Mouse (Mus musculus) heart, postnatal 0 days (tissue): ENCODE measurements around the gene Rabac1. TPM values are rescaled to one million over a fixed set of nuclear protein-coding genes. Genes with fewer than 3 reads are reported as not detected.

Experiments used
- ATAC-seq: fragments of 200-750 bp; cut with Nextera tagmentation; 2 replicates; pipeline ENCODE4 v1.8.0; 2017; ENCODE audit warnings: low read depth, moderate number of reproducible peaks, moderate library complexity; ENCODE audit not compliant: insufficient read depth
- DNase-seq: peaks from one replicate; pipeline ENCODE4 v3.0.0-alpha.2; 2016; ENCODE audit warnings: low spot score
- H3K27ac ChIP-seq: fragments of 300-500 bp; sonication (generic); 2 replicates; pipeline ENCODE4 v1.5.1; 2014; ENCODE audit warnings: low read depth, mild to moderate bottlenecking
- H3K27me3 ChIP-seq: fragments of 300-500 bp; sonication (generic); 2 replicates; pipeline ENCODE4 v1.6.1; 2014; ENCODE audit warnings: low read length, mixed read lengths; ENCODE audit not compliant: control insufficient read depth, insufficient read depth
- H3K36me3 ChIP-seq: fragments of 300-500 bp; sonication (generic); replicated peaks from 2 replicates; pipeline ENCODE4 v1.6.1; 2014; ENCODE audit warnings: low read length, mixed read lengths; ENCODE audit not compliant: control insufficient read depth, insufficient read depth
- H3K4me1 ChIP-seq: fragments of 300-500 bp; sonication (generic); 2 replicates; pipeline ENCODE4 v1.6.1; 2014; ENCODE audit warnings: antibody characterized with exemption; ENCODE audit not compliant: control insufficient read depth, insufficient read depth
- H3K4me2 ChIP-seq: fragments of 300-500 bp; sonication (generic); 2 replicates; pipeline ENCODE4 v1.6.1; 2014; ENCODE audit warnings: low read depth, mild to moderate bottlenecking, low read length, moderate library complexity
- H3K4me3 ChIP-seq: fragments of 300-500 bp; sonication (generic); 2 replicates; pipeline ENCODE4 v1.5.1; 2014; ENCODE audit warnings: low read depth, low read length
- H3K9ac ChIP-seq: fragments of 300-500 bp; sonication (generic); replicated peaks from 2 replicates; pipeline ENCODE4 v1.6.1; 2014; ENCODE audit warnings: low read depth, low read length, mixed read lengths
- H3K9me3 ChIP-seq: fragments of 300-500 bp; sonication (generic); replicated peaks from 2 replicates; pipeline ENCODE4 v1.6.1; 2016; ENCODE audit warnings: low read length; ENCODE audit not compliant: control insufficient read depth
- CTCF ChIP-seq: IDR thresholded peaks from 2 replicates; pipeline ENCODE4 v1.5.1; 2016; ENCODE audit warnings: antibody characterized with exemption, control low read depth, low read depth
- EP300 ChIP-seq: IDR thresholded peaks from 2 replicates; pipeline ENCODE4 v1.6.1; 2016; ENCODE audit warnings: antibody characterized with exemption, low read depth
- WGBS: fragments of 180-500 bp; shearing (Covaris S2); extraction: QIAGEN DNeasy Blood & Tissue Kit; methylation state at CpG from one replicate; pipeline ENCODE4 v1.1.7; 2014; 5-methylcytosine and 5-hydroxymethylcytosine counted together
- microRNA-seq: library from miRNA; unstranded; fragments of <30 nt; microRNA quantifications from one replicate; pipeline ENCODE4, GENCODE M21; 2016
- polyA plus RNA-seq: library from polyadenylated mRNA; unstranded; fragments of >200 nt; fragmentation: Nextera tagmentation; extraction: Ambion mirVana; gene quantifications from 2 replicates; pipeline ENCODE4 v1.2.1, GENCODE M21; 2015
- total RNA-seq: library from RNA; depleted of rRNA; stranded (reverse); fragments of >200 nt; gene quantifications from 2 replicates; pipeline ENCODE4 v1.2.3, GENCODE M21; 2014; ENCODE audit warnings: low replicate concordance; rRNA removed

The Rabac1 gene
- total and polyA plus RNA-seq, 2 experiments from 2014 or later = 357 to 609 TPM

- Histone ChIP-seq H3K4me2 (no peak overlapping the region), H3K4me1 (no peaks in the 10 kb centered on the region), H3K9ac (no peak overlapping the region), H3K9me3 (no peaks in the 10 kb centered on the region), H3K4me3 (no peak overlapping the region), H3K36me3 (no peaks in the 10 kb centered on the region), H3K27ac (no peak overlapping the region), H3K27me3 (peaks cover 99% of the 10 kb centered on the region)
- no peak for ATAC-seq
- WGBS = under 1% methylated on average over 6 of the region's 6 CpGs
- DNase-seq = no peak
- no peak for TF ChIP-seq CTCF
- TF ChIP-seq EP300 = no peak
Measured at GRCm38 (mm10) chr7:24943641-24944040, 28.9 kb downstream of the Rabac1 start.

GRCm38 (mm10) chr7:24931651-24932050, 40.9 kb downstream of the Rabac1 start:
- TF ChIP-seq EP300 = no peak
- H3K9me3 ChIP-seq = no peaks in the 10 kb centered on the region
- peaks cover 13% of the 10 kb centered on the region for H3K36me3 ChIP-seq
- H3K4me3 ChIP-seq = no peak overlapping the region
- H3K27ac ChIP-seq = no peak overlapping the region
- WGBS = 2% methylated on average over 12 of the region's 15 CpGs
- DNase-seq = no peak
- H3K27me3 ChIP-seq = peaks cover 74% of the 10 kb centered on the region
- ATAC-seq = no peak
- H3K9ac ChIP-seq = no peak overlapping the region
- no peaks in the 10 kb centered on the region for H3K4me1 ChIP-seq
- no peak overlapping the region for H3K4me2 ChIP-seq

- ATAC-seq (no peak), DNase-seq (no peak)
- WGBS = 45% methylated on average over 6 of the region's 6 CpGs
- no peaks in the 10 kb centered on the region for H3K9me3 ChIP-seq
- no peaks in the 10 kb centered on the region for H3K4me1 ChIP-seq
- no peak overlapping the region for H3K4me2 ChIP-seq
- H3K4me3 ChIP-seq = no peak overlapping the region
- H3K9ac ChIP-seq = no peak overlapping the region
- H3K27ac ChIP-seq = no peak overlapping the region
- H3K27me3 ChIP-seq = peaks cover 62% of the 10 kb centered on the region
- peaks cover 24% of the 10 kb centered on the region for H3K36me3 ChIP-seq
- TF ChIP-seq CTCF = no peak
- TF ChIP-seq EP300 = no peak
Measured at GRCm38 (mm10) chr7:24930475-24930874, 42.1 kb downstream of the Rabac1 start.

Small RNA genes within 50 kb of the gene (microRNA-seq; reads per million reads assigned to microRNA genes)
- gene Mir7046 = 0.89 reads per million
- not detected for gene Mir7047

Other genes with a start within 250 kb of the Rabac1 start
- gene Gm4763, start 245.8 kb downstream of the Rabac1 start, total RNA-seq = not detected in 2 replicates
- gene Gm4763, start 245.8 kb downstream of the Rabac1 start, polyA plus RNA-seq = not detected in 2 replicates
- 0.12 TPM in 1 of 2 replicates, not detected in the other for gene Cd177, start 212.4 kb downstream of the Rabac1 start, total RNA-seq
- 0.18 and 0.23 TPM in 2 replicates for gene Cd177, start 212.4 kb downstream of the Rabac1 start, polyA plus RNA-seq
- gene Ceacam10, start 195.5 kb downstream of the Rabac1 start, total RNA-seq = not detected in 2 replicates
- not detected in 2 replicates for gene Ceacam10, start 195.5 kb downstream of the Rabac1 start, polyA plus RNA-seq
- 0.65 TPM in 1 of 2 replicates, not detected in the other for gene Gm9844, start 110.5 kb downstream of the Rabac1 start, total RNA-seq
- gene Gm9844, start 110.5 kb downstream of the Rabac1 start, polyA plus RNA-seq = 6.7 and 9.5 TPM in 2 replicates
- gene Lypd4, start 102.8 kb downstream of the Rabac1 start, total RNA-seq = not detected in 2 replicates
- gene Lypd4, start 102.8 kb downstream of the Rabac1 start, polyA plus RNA-seq = not detected in 2 replicates
- gene Dmrtc2, start 102.7 kb downstream of the Rabac1 start, total RNA-seq = not detected in 2 replicates
- gene Dmrtc2, start 102.7 kb downstream of the Rabac1 start, polyA plus RNA-seq = not detected in 2 replicates
- gene Rps19, start 88.4 kb downstream of the Rabac1 start, total RNA-seq = 530 and 642 TPM in 2 replicates
- 980 and 1,040 TPM in 2 replicates for gene Rps19, start 88.4 kb downstream of the Rabac1 start, polyA plus RNA-seq
- 2.8 TPM in 1 of 2 replicates, not detected in the other for gene Cd79a, start 75.4 kb downstream of the Rabac1 start, total RNA-seq
- gene Cd79a, start 75.4 kb downstream of the Rabac1 start, polyA plus RNA-seq = 0.33 and 0.70 TPM in 2 replicates
- 16.0 and 28.2 TPM in 2 replicates for gene Arhgef1, start 69.8 kb downstream of the Rabac1 start, total RNA-seq
- gene Arhgef1, start 69.8 kb downstream of the Rabac1 start, polyA plus RNA-seq = 37.0 TPM in 2 replicates
- not detected in 2 replicates for gene Gm4881, start 28.3 kb downstream of the Rabac1 start, total RNA-seq
- not detected in 2 replicates for gene Gm4881, start 28.3 kb downstream of the Rabac1 start, polyA plus RNA-seq
- gene Atp1a3, start 33.2 kb upstream of the Rabac1 start, total RNA-seq = 0.04 TPM in 1 of 2 replicates, not detected in the other
- 0.12 and 0.30 TPM in 2 replicates for gene Atp1a3, start 33.2 kb upstream of the Rabac1 start, polyA plus RNA-seq
- 16.2 and 21.5 TPM in 2 replicates for gene Grik5, start 99.6 kb upstream of the Rabac1 start, total RNA-seq
- 1.5 and 1.6 TPM in 2 replicates for gene Grik5, start 99.6 kb upstream of the Rabac1 start, polyA plus RNA-seq
- gene Zfp574, start 99.8 kb upstream of the Rabac1 start, total RNA-seq = 9.8 and 12.0 TPM in 2 replicates
- 11.2 and 11.6 TPM in 2 replicates for gene Zfp574, start 99.8 kb upstream of the Rabac1 start, polyA plus RNA-seq
- under 0.01 and 0.15 TPM in 2 replicates for gene Pou2f2, start 207.0 kb upstream of the Rabac1 start, total RNA-seq
- gene Pou2f2, start 207.0 kb upstream of the Rabac1 start, polyA plus RNA-seq = 0.25 and 0.26 TPM in 2 replicates
- 20.5 and 33.8 TPM in 2 replicates for gene Dedd2, start 247.9 kb upstream of the Rabac1 start, total RNA-seq
- 9.5 and 11.0 TPM in 2 replicates for gene Dedd2, start 247.9 kb upstream of the Rabac1 start, polyA plus RNA-seq
- gene Zfp526, start 248.7 kb upstream of the Rabac1 start, total RNA-seq = 6.6 and 6.8 TPM in 2 replicates
- 1.2 and 1.4 TPM in 2 replicates for gene Zfp526, start 248.7 kb upstream of the Rabac1 start, polyA plus RNA-seq